Mouse (Mus musculus): Measurements from ENCODE around the gene Chrm3. TPM values are rescaled to one million over a fixed set of nuclear protein-coding genes. Genes with fewer than 3 reads are reported as not detected.

Gene Chrm3
- polyA plus RNA-seq, 1 experiment from 2014 or later: 1.6 TPM

- no peaks in the 10 kb centered on the region for H3K36me3 ChIP-seq
- no peak overlapping the region for H3K27ac ChIP-seq (replicated peaks)
- no peaks in the 10 kb centered on the region for H3K4me1 ChIP-seq (replicated peaks)
- H3K9me3 ChIP-seq: no peaks in the 10 kb centered on the region
- no peak overlapping the region for H3K4me3 ChIP-seq
- no peak overlapping the region for H3K4me2 ChIP-seq
- no peak for ATAC-seq (ENCODE audit: low read depth)
- H3K9ac ChIP-seq: no peak overlapping the region
- no peaks in the 10 kb centered on the region for H3K27me3 ChIP-seq
- WGBS: 62% methylated on average over 1 of the region's 1 CpGs
Measured at GRCm38 (mm10) chr13:10058993-10059392, 301.7 kb downstream of the Chrm3 start.

- 82% methylated on average over 2 of the region's 2 CpGs for WGBS
- H3K4me2 ChIP-seq: no peak overlapping the region
- H3K4me3 ChIP-seq: no peak overlapping the region
- no peak overlapping the region for H3K9ac ChIP-seq
- H3K9me3 ChIP-seq: no peaks in the 10 kb centered on the region
- no peaks in the 10 kb centered on the region for H3K27me3 ChIP-seq
- no peak overlapping the region for H3K27ac ChIP-seq (replicated peaks)
- no peaks in the 10 kb centered on the region for H3K36me3 ChIP-seq
- H3K4me1 ChIP-seq (replicated peaks): no peaks in the 10 kb centered on the region
- ATAC-seq (ENCODE audit: low read depth): no peak
Measured at GRCm38 (mm10) chr13:10057644-10058198, 302.9 kb downstream of the Chrm3 start.

GRCm38 (mm10) chr13:10054086-10054485, 306.6 kb downstream of the Chrm3 start:
- Histone ChIP-seq H3K4me3 (no peak overlapping the region), H3K27me3 (no peaks in the 10 kb centered on the region), H3K36me3 (no peaks in the 10 kb centered on the region), H3K4me1 (replicated peaks) (no peaks in the 10 kb centered on the region), H3K9ac (no peak overlapping the region), H3K27ac (replicated peaks) (no peak overlapping the region), H3K9me3 (no peaks in the 10 kb centered on the region), H3K4me2 (no peak overlapping the region)
- ATAC-seq (ENCODE audit: low read depth): no peak

- no peaks in the 10 kb centered on the region for H3K4me1 ChIP-seq (replicated peaks)
- ATAC-seq (ENCODE audit: low read depth): no peak
- WGBS: 93% methylated on average over 8 of the region's 8 CpGs
- H3K4me2 ChIP-seq: no peak overlapping the region
- H3K4me3 ChIP-seq: no peak overlapping the region
- no peak overlapping the region for H3K9ac ChIP-seq
- no peaks in the 10 kb centered on the region for H3K27me3 ChIP-seq
- no peaks in the 10 kb centered on the region for H3K36me3 ChIP-seq
- H3K9me3 ChIP-seq: no peaks in the 10 kb centered on the region
- no peak overlapping the region for H3K27ac ChIP-seq (replicated peaks)
Measured at GRCm38 (mm10) chr13:10053301-10053889, 307.3 kb downstream of the Chrm3 start.

GRCm38 (mm10) chr13:10045651-10046350, 314.8 kb downstream of the Chrm3 start:
- no peak overlapping the region for H3K9ac ChIP-seq
- H3K4me2 ChIP-seq: no peak overlapping the region
- H3K9me3 ChIP-seq: no peaks in the 10 kb centered on the region
- WGBS: 85% methylated on average over 7 of the region's 7 CpGs
- H3K27me3 ChIP-seq: no peaks in the 10 kb centered on the region
- no peaks in the 10 kb centered on the region for H3K36me3 ChIP-seq
- no peaks in the 10 kb centered on the region for H3K4me1 ChIP-seq (replicated peaks)
- H3K4me3 ChIP-seq: no peak overlapping the region
- ATAC-seq (ENCODE audit: low read depth): no peak
- no peak overlapping the region for H3K27ac ChIP-seq (replicated peaks)

GRCm38 (mm10) chr13:10044084-10044483, 316.6 kb downstream of the Chrm3 start:
- ATAC-seq (ENCODE audit: low read depth): no peak
- 61% methylated on average over 4 of the region's 4 CpGs for WGBS

GRCm38 (mm10) chr13:10033570-10034399, 326.9 kb downstream of the Chrm3 start:
- Histone ChIP-seq H3K4me1 (replicated peaks) (peaks cover 6% of the 10 kb centered on the region; the same call in 1 of the 2 replicates), H3K4me2 (no peak overlapping the region), H3K9me3 (no peaks in the 10 kb centered on the region), H3K27me3 (no peaks in the 10 kb centered on the region), H3K27ac (replicated peaks) (no peak overlapping the region), H3K4me3 (no peak overlapping the region), H3K36me3 (no peaks in the 10 kb centered on the region), H3K9ac (no peak overlapping the region)
- WGBS: 65% methylated on average over 18 of the region's 18 CpGs
- ATAC-seq (ENCODE audit: low read depth): no peak

More at GRCm38 (mm10) chr13:10044084-10044483, 316.6 kb downstream of the Chrm3 start:
- Histone ChIP-seq H3K4me1 (replicated peaks) (no peaks in the 10 kb centered on the region), H3K27me3 (no peaks in the 10 kb centered on the region), H3K9me3 (no peaks in the 10 kb centered on the region), H3K9ac (no peak overlapping the region), H3K4me2 (no peak overlapping the region), H3K27ac (replicated peaks) (no peak overlapping the region), H3K36me3 (no peaks in the 10 kb centered on the region), H3K4me3 (no peak overlapping the region)

GRCm38 (mm10) chr13:10031547-10031946, 329.1 kb downstream of the Chrm3 start:
- Histone ChIP-seq H3K27me3 (no peaks in the 10 kb centered on the region), H3K9me3 (no peaks in the 10 kb centered on the region), H3K27ac (replicated peaks) (no peak overlapping the region), H3K4me2 (no peak overlapping the region), H3K4me1 (replicated peaks) (peaks cover 6% of the 10 kb centered on the region; the same call in 1 of the 2 replicates), H3K4me3 (no peak overlapping the region), H3K9ac (no peak overlapping the region), H3K36me3 (no peaks in the 10 kb centered on the region)
- WGBS: 78% methylated on average over 5 of the region's 5 CpGs
- no peak for ATAC-seq (ENCODE audit: low read depth)

- no peak for ATAC-seq (ENCODE audit: low read depth)
- H3K4me3 ChIP-seq: no peak overlapping the region
- H3K36me3 ChIP-seq: no peaks in the 10 kb centered on the region
- peaks cover 6% of the 10 kb centered on the region; the same call in 1 of the 2 replicates for H3K4me1 ChIP-seq (replicated peaks)
- H3K9ac ChIP-seq: no peak overlapping the region
- no peaks in the 10 kb centered on the region for H3K9me3 ChIP-seq
- no peak overlapping the region for H3K4me2 ChIP-seq
- H3K27me3 ChIP-seq: no peaks in the 10 kb centered on the region
- no peak overlapping the region for H3K27ac ChIP-seq (replicated peaks)
- 91% methylated on average over 6 of the region's 6 CpGs for WGBS
Measured at GRCm38 (mm10) chr13:10029944-10030343, 330.7 kb downstream of the Chrm3 start.

GRCm38 (mm10) chr13:10025134-10025533, 335.5 kb downstream of the Chrm3 start:
- Histone ChIP-seq H3K4me1 (replicated peaks) (no peaks in the 10 kb centered on the region), H3K27ac (replicated peaks) (no peak overlapping the region), H3K4me2 (no peak overlapping the region), H3K27me3 (no peaks in the 10 kb centered on the region), H3K9ac (no peak overlapping the region), H3K4me3 (no peak overlapping the region), H3K9me3 (no peaks in the 10 kb centered on the region), H3K36me3 (no peaks in the 10 kb centered on the region)
- ATAC-seq (ENCODE audit: low read depth): no peak
- WGBS: 88% methylated on average over 3 of the region's 3 CpGs

- ATAC-seq (ENCODE audit: low read depth): no peak
- Histone ChIP-seq H3K36me3 (no peaks in the 10 kb centered on the region), H3K4me3 (no peak overlapping the region), H3K9me3 (no peaks in the 10 kb centered on the region), H3K9ac (no peak overlapping the region), H3K27me3 (no peaks in the 10 kb centered on the region), H3K27ac (replicated peaks) (no peak overlapping the region), H3K4me1 (replicated peaks) (no peaks in the 10 kb centered on the region), H3K4me2 (no peak overlapping the region)
- 74% methylated on average over 2 of the region's 2 CpGs for WGBS
Measured at GRCm38 (mm10) chr13:10023112-10023511, 337.5 kb downstream of the Chrm3 start.

GRCm38 (mm10) chr13:10019252-10019651, 341.4 kb downstream of the Chrm3 start:
- no peaks in the 10 kb centered on the region for H3K4me1 ChIP-seq (replicated peaks)
- H3K9me3 ChIP-seq: no peaks in the 10 kb centered on the region
- H3K27ac ChIP-seq (replicated peaks): no peak overlapping the region
- no peaks in the 10 kb centered on the region for H3K36me3 ChIP-seq
- WGBS: 77% methylated on average over 1 of the region's 1 CpGs
- no peaks in the 10 kb centered on the region for H3K27me3 ChIP-seq
- no peak overlapping the region for H3K9ac ChIP-seq
- no peak overlapping the region for H3K4me2 ChIP-seq
- H3K4me3 ChIP-seq: no peak overlapping the region
- ATAC-seq (ENCODE audit: low read depth): no peak
